Mouse (Mus musculus): ENCODE measurements around the gene Fgl2. TPM values are rescaled to one million over a fixed set of nuclear protein-coding genes. Genes with fewer than 3 reads are reported as not detected.

The Fgl2 gene
- polyA plus RNA-seq, 1 experiment from 2014 or later = not detected

DNA sequence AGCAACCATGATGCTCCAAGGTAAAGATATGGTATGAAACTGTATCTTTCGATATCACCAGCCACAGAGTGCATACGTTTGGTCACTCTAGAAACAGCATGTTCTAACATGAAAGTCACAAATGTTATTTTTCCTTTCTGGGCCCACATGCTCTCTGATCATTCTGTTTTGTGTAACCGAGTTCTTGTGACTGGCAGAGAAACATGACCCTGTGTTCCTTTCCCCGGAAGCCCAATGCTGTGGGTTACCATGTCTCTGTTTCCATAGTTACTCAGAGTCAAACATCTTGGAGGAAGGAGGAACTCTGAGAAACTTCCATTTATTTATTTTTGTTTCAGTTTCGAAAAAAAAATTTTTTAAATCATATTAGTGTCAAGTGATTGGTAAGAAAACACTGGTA, 39.6 kb downstream of the Fgl2 start:
- peaks cover 16% of the 10 kb centered on the region for H3K27me3 ChIP-seq
- DNase-seq (ENCODE audit: low read depth, low spot score) = no peak
- ChIA-PET POLR2A (no interaction called here), CTCF (interaction anchor here (1.2 kb wide), 1 partner anchor 19 kb away, joined by 3 read pairs; no protein-coding TSS in a partner anchor)
- in situ Hi-C loops (cut with MboI; ENCODE audit: low pct_unique_long_range_greater_than_20kb) = loop anchor here (5.0 to 25.0 kb wide), 2 partner anchors 80 to 500 kb away; no protein-coding TSS in a partner anchor
- no peak for ATAC-seq
- TF ChIP-seq CTCF (IDR thresholded peaks at IDR 0.05) = no peak

DNA sequence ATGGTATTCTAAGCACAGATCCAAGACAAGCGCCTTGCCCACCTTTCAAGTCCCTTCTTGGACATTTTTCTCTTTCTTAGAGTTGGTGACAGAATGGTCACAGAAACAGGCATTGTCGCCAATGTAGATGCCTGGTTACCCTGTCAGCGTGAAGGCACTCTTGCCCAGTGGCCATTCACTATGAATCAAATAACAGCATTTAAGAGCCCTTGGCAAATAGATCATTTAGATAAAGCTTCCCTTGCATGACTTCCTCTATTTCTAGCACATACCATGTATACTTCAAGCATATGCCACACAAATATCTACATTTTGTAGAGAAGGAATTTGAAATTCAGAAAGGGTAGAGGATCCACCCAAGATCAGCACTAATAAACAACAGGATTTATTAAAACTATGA, 40.9 kb downstream of the Fgl2 start:
- no peak for TF ChIP-seq CTCF (IDR thresholded peaks at IDR 0.05)
- in situ Hi-C loops (cut with MboI; ENCODE audit: low pct_unique_long_range_greater_than_20kb) = loop anchor here (5.0 to 25.0 kb wide), 2 partner anchors 81 to 501 kb away; no protein-coding TSS in a partner anchor
- CTCF ChIA-PET = interaction anchor here (1.8 kb wide), 1 partner anchor 18 kb away, joined by 5 read pairs; no protein-coding TSS in a partner anchor

DNA sequence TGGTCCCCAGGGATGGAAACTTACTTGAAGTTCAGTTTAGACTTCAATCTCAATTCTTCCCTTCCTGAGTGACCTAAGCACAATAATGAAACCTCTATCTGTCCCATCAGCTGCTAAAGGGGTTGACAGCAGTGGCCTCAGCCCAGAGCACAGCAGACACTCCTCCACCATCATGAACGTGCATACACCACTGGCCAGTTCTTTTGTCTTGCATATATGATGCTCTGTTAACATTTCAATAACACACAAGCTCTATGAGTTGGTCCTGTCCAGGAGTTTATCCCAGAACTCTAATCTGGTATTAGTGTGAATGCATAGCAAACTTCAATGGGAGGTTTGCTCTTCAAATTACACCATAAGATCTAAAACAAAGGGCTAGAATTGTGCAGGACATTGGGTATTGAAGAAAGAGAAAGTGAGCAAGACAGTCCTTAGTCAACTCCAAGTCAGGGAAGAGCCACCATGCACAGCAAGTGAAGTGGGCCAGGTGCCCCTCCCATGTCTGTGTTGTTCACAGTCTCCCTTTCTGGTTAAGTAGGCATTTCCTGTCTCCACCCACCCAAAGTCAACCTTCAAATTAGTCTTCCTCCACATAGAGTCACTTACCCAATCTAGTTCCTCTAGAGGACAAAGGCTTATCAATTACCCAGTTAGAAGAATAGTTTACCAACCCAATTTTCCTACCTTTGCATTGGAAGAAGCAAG, 41.8 kb downstream of the Fgl2 start:
- ATAC-seq = no peak
- TF ChIP-seq CTCF (IDR thresholded peaks at IDR 0.05) = no peak
- POLR2A ChIA-PET = no interaction called here
- in situ Hi-C loops (cut with MboI; ENCODE audit: low pct_unique_long_range_greater_than_20kb) = loop anchor here (5.0 to 25.0 kb wide), 2 partner anchors 82 to 502 kb away; no protein-coding TSS in a partner anchor
- H3K27me3 ChIP-seq = peaks cover 21% of the 10 kb centered on the region
- DNase-seq (ENCODE audit: low read depth, low spot score) = no peak
- CTCF ChIA-PET = interaction anchor here (1.8 kb wide), 1 partner anchor 19 kb away, joined by 5 read pairs; no protein-coding TSS in a partner anchor

More for the DNA sequence above, 40.9 kb downstream of the Fgl2 start:
- POLR2A ChIA-PET = no interaction called here
- DNase-seq (ENCODE audit: low read depth, low spot score) (no peak), ATAC-seq (no peak)
- H3K27me3 ChIP-seq = peaks cover 19% of the 10 kb centered on the region

DNA sequence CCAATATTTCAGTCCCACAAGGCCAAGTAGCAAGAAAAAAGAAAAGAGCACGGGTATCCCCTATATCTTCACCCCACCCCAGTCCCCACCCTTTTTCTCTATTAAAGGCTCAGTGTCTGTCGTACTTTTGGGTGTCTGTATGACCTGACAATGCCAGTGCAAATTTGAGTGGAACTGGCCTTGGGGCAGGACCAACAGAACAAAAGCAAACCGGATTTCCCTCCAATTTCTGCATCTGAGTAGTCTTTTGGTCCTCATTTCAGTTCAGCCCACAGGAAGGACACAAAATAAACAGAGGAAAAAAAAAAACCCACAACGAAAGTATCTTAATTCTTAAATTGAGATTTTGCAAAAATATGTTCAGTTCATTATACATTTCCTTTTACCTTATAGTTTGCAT, 46.2 kb downstream of the Fgl2 start:
- POLR2A ChIA-PET = no interaction called here
- no peak for DNase-seq (ENCODE audit: low read depth, low spot score)
- in situ Hi-C loops (cut with MboI; ENCODE audit: low pct_unique_long_range_greater_than_20kb) = loop anchor here (25.0 kb wide), 1 partner anchor 506 kb away; no protein-coding TSS in a partner anchor
- CTCF ChIA-PET = interaction anchor here (0.9 to 1.5 kb wide), 3 partner anchors 17 to 172 kb away, joined by 3 read pairs; no protein-coding TSS in a partner anchor
- no peak for ATAC-seq
- TF ChIP-seq CTCF (IDR thresholded peaks at IDR 0.05) = no peak
- peaks cover 23% of the 10 kb centered on the region for H3K27me3 ChIP-seq

DNA sequence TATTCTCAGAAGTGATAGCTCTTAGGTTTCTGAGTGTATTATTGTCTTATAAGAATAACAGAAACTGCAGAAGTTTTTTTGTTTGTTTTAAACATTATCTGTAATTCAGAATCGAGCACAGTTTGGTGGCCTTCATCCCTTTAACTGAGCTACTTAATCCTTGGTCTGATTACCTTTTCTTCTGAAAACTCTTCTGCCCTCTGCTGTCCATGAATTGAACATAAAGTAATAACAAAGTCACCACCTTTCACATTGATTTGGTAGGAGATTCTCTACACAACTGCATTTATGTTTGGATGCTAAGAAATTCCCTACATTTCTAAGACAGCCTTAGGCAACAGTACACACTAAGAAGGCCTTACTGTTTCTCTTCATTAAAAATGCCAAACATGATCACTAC, 48.2 kb downstream of the Fgl2 start:
- DNase-seq (ENCODE audit: low read depth, low spot score) = no peak
- H3K27me3 ChIP-seq = peaks cover 12% of the 10 kb centered on the region
- peak; percentile 32 for TF ChIP-seq CTCF (IDR thresholded peaks at IDR 0.05)
- no peak for ATAC-seq
- in situ Hi-C loops (cut with MboI; ENCODE audit: low pct_unique_long_range_greater_than_20kb) = loop anchor here (5.0 to 25.0 kb wide), 2 partner anchors 158 to 508 kb away; no protein-coding TSS in a partner anchor
- ChIA-PET CTCF (interaction anchor here (0.7 to 1.8 kb wide), 12 partner anchors 9 to 368 kb away, joined by 3 to 6 read pairs (median 3); no protein-coding TSS in a partner anchor), POLR2A (interaction anchor here (0.5 to 0.8 kb wide), 2 partner anchors 89 to 195 kb away, joined by 3 to 4 read pairs; no protein-coding TSS in a partner anchor)

DNA sequence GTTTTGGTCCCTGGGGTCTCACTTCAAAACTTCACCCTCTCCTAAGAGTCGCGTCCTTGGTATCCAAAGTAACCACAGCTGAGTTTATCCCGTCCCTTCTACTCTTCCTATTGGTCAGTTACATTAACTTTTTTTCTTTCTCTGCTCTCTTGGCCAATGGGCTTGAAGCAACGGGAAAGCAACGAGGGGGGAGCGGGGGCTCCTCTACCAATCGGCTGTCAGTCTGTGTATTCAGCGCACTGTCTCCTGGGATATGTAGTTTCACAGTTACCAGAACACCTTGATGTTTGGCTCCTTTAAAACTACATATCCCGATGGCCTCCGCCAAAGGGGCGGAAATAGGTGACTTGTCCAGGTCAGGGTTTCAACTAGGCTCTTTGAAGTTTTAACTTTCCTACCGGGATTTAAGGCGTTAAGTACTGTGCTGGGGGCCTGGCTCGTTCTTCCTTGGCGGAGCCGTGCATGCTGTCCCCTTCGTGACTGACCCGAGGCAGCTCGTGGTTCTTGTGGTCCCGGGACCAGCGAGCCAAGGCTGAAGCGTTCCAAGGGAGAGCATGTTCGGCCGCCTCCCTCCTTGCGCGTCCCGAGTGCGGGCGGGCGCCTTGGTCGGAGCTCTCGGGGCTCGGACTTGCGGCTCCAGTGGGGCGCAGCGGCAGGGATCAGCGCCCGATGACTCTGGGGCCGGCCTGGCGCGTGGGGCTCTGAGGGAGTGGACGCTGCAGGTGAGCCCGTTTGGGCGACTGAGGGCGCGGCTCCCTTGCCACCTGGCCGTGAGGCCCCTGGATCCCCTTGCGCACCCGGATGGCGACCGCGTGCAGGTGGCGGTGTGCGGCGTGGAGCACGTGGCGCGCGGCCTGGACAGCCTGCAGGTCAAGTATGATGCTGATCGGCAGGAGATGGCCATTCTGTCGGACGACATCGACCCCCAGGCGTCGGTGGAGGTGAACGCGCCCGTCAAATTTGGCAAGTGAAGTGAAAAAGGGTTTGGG, 52.5 kb downstream of the Fgl2 start, which contains the start of the genes Ccdc146 and Fam185a:
Ccdc146 (minus strand) TSS at position 64 of the 989 bp plus-strand sequence.
Fam185a (plus strand) TSS at position 345 of the 989 bp plus-strand sequence.
- no peak for TF ChIP-seq CTCF (IDR thresholded peaks at IDR 0.05)
- ATAC-seq (peak; percentile 98), DNase-seq (ENCODE audit: low read depth, low spot score) (peak; percentile 95)
- ChIA-PET POLR2A (no interaction called here), CTCF (interaction anchor here (1.3 to 1.4 kb wide), 2 partner anchors 157 to 216 kb away, joined by 3 to 4 read pairs; no protein-coding TSS in a partner anchor)
- peaks cover 6% of the 10 kb centered on the region for H3K27me3 ChIP-seq
- in situ Hi-C loops (cut with MboI; ENCODE audit: low pct_unique_long_range_greater_than_20kb) = loop anchor here (5.0 to 25.0 kb wide), 4 partner anchors 162 to 513 kb away; no protein-coding TSS in a partner anchor

DNA sequence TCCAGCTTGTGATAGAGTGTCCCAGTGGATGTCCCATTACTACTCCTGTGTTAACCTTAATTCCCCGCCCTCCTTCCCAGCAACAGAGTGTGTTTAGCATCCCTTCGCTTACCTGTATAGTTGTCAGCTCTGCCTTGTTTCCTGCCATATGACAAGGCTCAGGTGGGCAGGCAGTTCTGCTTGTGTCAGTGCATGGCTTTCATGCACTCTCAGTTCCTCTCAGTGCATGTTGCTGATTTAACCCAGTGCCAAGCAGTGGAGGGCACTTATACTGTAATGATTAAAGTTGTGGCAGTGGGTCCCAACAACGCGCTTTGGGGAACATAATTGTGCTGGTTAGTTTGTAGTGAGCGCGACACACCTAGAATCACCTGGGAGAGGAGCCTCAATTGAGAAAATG, 54.2 kb downstream of the Fgl2 start:
- DNase-seq (ENCODE audit: low read depth, low spot score) (no peak), ATAC-seq (no peak)
- in situ Hi-C loops (cut with MboI; ENCODE audit: low pct_unique_long_range_greater_than_20kb) = loop anchor here (5.0 kb wide), 2 partner anchors 161 to 216 kb away; no protein-coding TSS in a partner anchor
- TF ChIP-seq CTCF (IDR thresholded peaks at IDR 0.05) = no peak
- POLR2A ChIA-PET = no interaction called here
- peaks cover 6% of the 10 kb centered on the region for H3K27me3 ChIP-seq
- CTCF ChIA-PET = interaction anchor here (1.2 to 2.0 kb wide), 4 partner anchors 159 to 215 kb away, joined by 3 to 7 read pairs (median 6); no protein-coding TSS in a partner anchor

Other genes starting within 250 kb of the Fgl2 start
- 5.7 TPM for gene Gsap, start 186.4 kb upstream of the Fgl2 start, polyA plus RNA-seq (2021)
- gene Ccdc146, start 52.0 kb downstream of the Fgl2 start, polyA plus RNA-seq (2021) = 0.37 TPM
- gene Fam185a, start 52.3 kb downstream of the Fgl2 start, polyA plus RNA-seq (2021) = 10.2 TPM
- gene Lrrc17, start 170.9 kb downstream of the Fgl2 start, polyA plus RNA-seq (2021) = not detected

Measured in Patski (cell line).